Mouse (Mus musculus): ENCODE data around the gene Tmem126b. TPM values are rescaled to one million over a fixed set of nuclear protein-coding genes. Genes with fewer than 3 reads are reported as not detected.
A peak's percentile ranks its signal among the peaks of the same experiment; 100 is the strongest.

Gene Tmem126b
- polyA plus RNA-seq (2015; fragmentation: Nextera tagmentation; extraction: Ambion mirVana): 39.0 and 41.2 TPM in 2 replicates

GRCm38 (mm10) chr7:90475793-90476312 is at the start of gene Tmem126b:
Gene Tmem126b, minus strand, starts transcription at chr7:90476001.
- H3K27ac ChIP-seq: no peak within 1 kb of the TSS
- H3K36me3 ChIP-seq: no peaks in the 10 kb centered on the region; the same call in 1 of the 2 replicates
- peak within 1 kb of the TSS; percentile 89 for H3K4me2 ChIP-seq (replicated peaks)
- H3K9ac ChIP-seq: peak within 1 kb of the TSS; percentile 77
- H3K4me1 ChIP-seq: peaks cover 10% of the 10 kb centered on the region; the same call in 1 of the 2 replicates
- WGBS: 0% methylated on average over 36 of the region's 36 CpGs
- peak; percentile 100 for ATAC-seq (ENCODE audit: low FRiP score, low read depth)
- no peaks in the 10 kb centered on the region for H3K9me3 ChIP-seq
- H3K4me3 ChIP-seq: peak within 1 kb of the TSS; percentile 68
- H3K27me3 ChIP-seq: peaks cover 11% of the 10 kb centered on the region

GRCm38 (mm10) chr7:90512293-90512692 is 36.5 kb upstream of the Tmem126b start:
- no peak overlapping the region for H3K27ac ChIP-seq
- no peaks in the 10 kb centered on the region for H3K9me3 ChIP-seq
- H3K4me1 ChIP-seq: no peaks in the 10 kb centered on the region
- no peaks in the 10 kb centered on the region for H3K27me3 ChIP-seq
- no peak overlapping the region for H3K4me3 ChIP-seq
- no peak overlapping the region for H3K9ac ChIP-seq
- H3K36me3 ChIP-seq: no peaks in the 10 kb centered on the region
- ATAC-seq (ENCODE audit: low FRiP score, low read depth): no peak
- H3K4me2 ChIP-seq (replicated peaks): no peak overlapping the region

DNA sequence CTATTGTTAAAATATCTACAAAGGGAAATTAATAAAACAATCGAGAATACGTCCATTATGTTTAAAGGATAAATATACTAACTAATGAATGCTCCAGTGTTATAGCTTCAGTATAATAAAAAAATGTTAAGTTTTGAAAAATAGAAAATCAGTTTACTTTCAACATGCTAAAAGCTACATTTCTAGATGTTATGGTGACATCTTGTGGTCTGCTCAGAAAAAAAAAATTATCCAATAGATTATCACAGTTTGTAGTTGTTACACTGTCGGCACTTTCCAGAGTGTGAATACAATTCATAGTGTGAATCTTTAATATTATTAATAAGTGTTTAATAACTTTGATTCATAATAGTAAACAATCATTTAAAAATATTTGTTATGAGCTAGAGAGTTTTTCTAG is 32.3 kb upstream of the Tmem126b start:
- Histone ChIP-seq H3K4me2 (replicated peaks) (no peak overlapping the region), H3K9ac (no peak overlapping the region), H3K9me3 (no peaks in the 10 kb centered on the region), H3K27me3 (no peaks in the 10 kb centered on the region), H3K36me3 (no peaks in the 10 kb centered on the region), H3K27ac (no peak overlapping the region), H3K4me3 (no peak overlapping the region), H3K4me1 (no peaks in the 10 kb centered on the region)
- WGBS: 75% methylated on average over 3 of the region's 3 CpGs
- no peak for ATAC-seq (ENCODE audit: low FRiP score, low read depth)

DNA sequence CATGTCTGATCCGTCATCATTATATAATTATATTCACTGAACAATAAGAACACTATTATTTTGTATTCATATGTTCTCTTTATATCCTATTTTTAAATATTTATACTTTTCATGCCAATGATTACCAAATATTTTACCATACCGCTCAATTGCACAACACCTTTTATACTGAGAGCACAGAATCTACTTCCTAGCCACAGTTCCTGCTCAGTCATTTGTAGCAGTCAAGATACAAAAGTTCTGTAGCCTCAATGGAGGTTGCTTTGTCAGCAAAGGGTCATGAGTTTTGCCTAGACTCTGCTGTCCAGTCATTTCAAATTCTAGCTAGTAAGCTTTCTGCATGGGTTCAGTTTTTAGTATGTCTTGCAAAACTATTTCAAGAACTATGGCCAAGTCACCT is 6.8 kb upstream of the Tmem126b start:
- no peaks in the 10 kb centered on the region for H3K9me3 ChIP-seq
- H3K27me3 ChIP-seq: peaks cover 4% of the 10 kb centered on the region
- no peak overlapping the region for H3K9ac ChIP-seq
- no peak for ATAC-seq (ENCODE audit: low FRiP score, low read depth)
- no peak overlapping the region for H3K27ac ChIP-seq
- no peak overlapping the region for H3K4me2 ChIP-seq (replicated peaks)
- H3K36me3 ChIP-seq: no peaks in the 10 kb centered on the region
- WGBS: 91% methylated on average over 2 of the region's 2 CpGs
- no peak overlapping the region for H3K4me3 ChIP-seq
- no peaks in the 10 kb centered on the region for H3K4me1 ChIP-seq

- under 1% methylated on average over 32 of the region's 32 CpGs for WGBS
- peak within 1 kb of the TSS; percentile 89 for H3K4me2 ChIP-seq (replicated peaks)
- H3K9ac ChIP-seq: peak within 1 kb of the TSS; percentile 77
- no peak within 1 kb of the TSS for H3K27ac ChIP-seq
- H3K9me3 ChIP-seq: no peaks in the 10 kb centered on the region
- H3K4me3 ChIP-seq: peak within 1 kb of the TSS; percentile 68
- H3K4me1 ChIP-seq: peaks cover 10% of the 10 kb centered on the region; the same call in 1 of the 2 replicates
- no peak; the same call in 1 of the 2 replicates for ATAC-seq (ENCODE audit: low FRiP score, low read depth)
- H3K36me3 ChIP-seq: no peaks in the 10 kb centered on the region; the same call in 1 of the 2 replicates
- H3K27me3 ChIP-seq: peaks cover 11% of the 10 kb centered on the region
Observed at GRCm38 (mm10) chr7:90476313-90477245, 778 bp upstream of the Tmem126b start, which contains the start of gene Dlg2. Gene Dlg2, plus strand, starts transcription at chr7:90476672.

DNA sequence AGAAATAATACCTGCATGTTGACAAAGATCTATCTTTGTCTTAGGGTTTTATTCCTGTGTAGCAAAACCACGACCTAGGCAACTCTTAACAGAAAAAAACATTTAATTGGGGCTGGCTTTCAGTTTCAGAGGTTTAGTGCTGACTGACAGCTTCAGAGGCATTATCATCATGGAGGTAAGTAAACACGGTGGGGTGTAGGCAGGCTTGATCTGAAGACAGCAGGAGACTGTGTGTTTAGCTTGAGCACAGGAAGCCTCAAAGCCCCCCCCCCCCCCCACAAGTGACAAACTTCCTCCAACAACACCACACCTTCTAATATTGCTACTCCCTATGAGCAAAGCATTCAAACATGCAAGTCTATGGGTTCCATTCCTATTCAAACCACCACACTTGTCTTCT is 2.3 kb downstream of the Tmem126b start:
- Histone ChIP-seq H3K27ac (no peak overlapping the region), H3K27me3 (peaks cover 8% of the 10 kb centered on the region; the same call in 1 of the 2 replicates), H3K4me3 (no peak overlapping the region), H3K9ac (no peak overlapping the region), H3K4me2 (replicated peaks) (no peak overlapping the region), H3K9me3 (no peaks in the 10 kb centered on the region), H3K36me3 (peaks cover 18% of the 10 kb centered on the region), H3K4me1 (peaks cover 10% of the 10 kb centered on the region; the same call in 1 of the 2 replicates)
- ATAC-seq (ENCODE audit: low FRiP score, low read depth): no peak
- WGBS: 80% methylated on average over 2 of the region's 2 CpGs

DNA sequence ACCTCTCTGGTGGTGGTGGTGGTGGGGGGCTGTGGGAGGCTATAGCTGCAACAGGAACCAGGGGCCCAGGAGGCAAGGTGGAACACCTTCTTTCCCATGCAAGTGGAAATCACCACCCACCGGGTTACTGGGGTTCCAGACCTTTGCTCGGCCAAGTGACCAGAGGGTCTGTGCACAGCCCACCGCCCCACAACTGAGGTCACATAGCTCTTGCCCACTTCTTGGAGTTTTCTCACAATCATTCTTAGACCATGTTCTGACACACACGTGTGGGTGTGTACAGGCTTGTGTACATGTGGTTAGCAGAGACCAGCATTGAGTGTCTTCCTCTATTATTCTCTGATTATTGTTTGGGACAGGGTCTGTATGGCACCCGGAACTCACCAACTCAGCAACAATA is 14.4 kb downstream of the Tmem126b start:
- H3K4me3 ChIP-seq: no peak overlapping the region
- H3K9ac ChIP-seq: no peak overlapping the region
- H3K36me3 ChIP-seq: peaks cover 3% of the 10 kb centered on the region; the same call in 1 of the 2 replicates
- no peak overlapping the region for H3K27ac ChIP-seq
- WGBS: 82% methylated on average over 5 of the region's 5 CpGs
- no peaks in the 10 kb centered on the region for H3K9me3 ChIP-seq
- peaks cover 3% of the 10 kb centered on the region; the same call in 1 of the 2 replicates for H3K4me1 ChIP-seq
- H3K4me2 ChIP-seq (replicated peaks): no peak overlapping the region
- peaks cover 9% of the 10 kb centered on the region for H3K27me3 ChIP-seq
- ATAC-seq (ENCODE audit: low FRiP score, low read depth): no peak

GRCm38 (mm10) chr7:90460930-90461329 is 14.9 kb downstream of the Tmem126b start:
- no peaks in the 10 kb centered on the region for H3K9me3 ChIP-seq
- H3K4me2 ChIP-seq (replicated peaks): 0 out of 2 replicates have a peak overlapping the region, but pooled peaks have one; percentile 9
- no peaks in the 10 kb centered on the region for H3K36me3 ChIP-seq
- WGBS: 16% methylated on average over 14 of the region's 14 CpGs
- H3K4me1 ChIP-seq: peaks cover 8% of the 10 kb centered on the region
- no peak overlapping the region for H3K4me3 ChIP-seq
- no peak overlapping the region for H3K27ac ChIP-seq
- no peak for ATAC-seq (ENCODE audit: low FRiP score, low read depth)
- H3K9ac ChIP-seq: no peak overlapping the region
- H3K27me3 ChIP-seq: peaks cover 9% of the 10 kb centered on the region

GRCm38 (mm10) chr7:90460330-90460729 is 15.5 kb downstream of the Tmem126b start:
- Histone ChIP-seq H3K9me3 (no peaks in the 10 kb centered on the region), H3K4me1 (peaks cover 12% of the 10 kb centered on the region), H3K9ac (no peak overlapping the region), H3K4me2 (replicated peaks) (no peak overlapping the region), H3K4me3 (no peak overlapping the region), H3K36me3 (no peaks in the 10 kb centered on the region), H3K27me3 (peaks cover 9% of the 10 kb centered on the region), H3K27ac (no peak overlapping the region)
- ATAC-seq (ENCODE audit: low FRiP score, low read depth): no peak
- 45% methylated on average over 10 of the region's 10 CpGs for WGBS

GRCm38 (mm10) chr7:90457517-90457916 is 18.3 kb downstream of the Tmem126b start:
- H3K27ac ChIP-seq: peak overlapping the region; percentile 92
- H3K9me3 ChIP-seq: no peaks in the 10 kb centered on the region
- peak overlapping the region; percentile 83 for H3K9ac ChIP-seq
- H3K4me2 ChIP-seq (replicated peaks): peak overlapping the region; percentile 70
- H3K4me1 ChIP-seq: peaks cover 12% of the 10 kb centered on the region
- H3K4me3 ChIP-seq: peak overlapping the region; percentile 75
- H3K27me3 ChIP-seq: peaks cover 9% of the 10 kb centered on the region
- ATAC-seq (ENCODE audit: low FRiP score, low read depth): peak; percentile 66
- WGBS: 8% methylated on average over 10 of the region's 10 CpGs
- H3K36me3 ChIP-seq: peaks cover 16% of the 10 kb centered on the region

DNA sequence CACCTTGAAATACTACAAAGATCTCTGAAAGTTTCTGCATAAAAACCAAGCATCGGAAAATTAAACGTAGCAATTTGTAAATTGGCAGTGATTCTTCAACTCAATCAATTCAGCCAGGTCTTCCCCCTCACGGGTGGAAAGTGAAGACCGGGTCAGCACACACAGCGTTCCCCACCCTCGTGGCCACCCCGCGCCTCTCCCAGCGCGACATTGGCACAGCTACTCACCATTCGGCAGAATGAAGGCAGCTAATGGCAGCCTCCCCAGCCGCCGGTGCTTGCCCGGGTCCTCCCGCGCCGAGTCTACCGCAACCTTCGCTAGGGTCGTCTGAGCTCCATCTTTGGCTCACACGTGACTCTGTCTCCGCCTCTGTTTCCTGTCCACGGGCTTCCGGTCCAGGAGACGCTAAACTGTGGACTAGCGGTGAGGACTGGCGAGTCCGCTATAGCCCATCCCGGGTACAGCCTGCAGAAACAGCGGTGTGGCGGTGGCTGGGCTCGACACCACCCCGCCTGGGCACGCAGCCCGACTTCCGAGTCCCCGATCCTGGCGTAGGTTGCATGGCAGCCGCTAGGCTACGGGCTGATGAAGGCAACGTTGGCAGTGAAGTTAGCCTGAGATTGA is 18.8 kb downstream of the Tmem126b start, which contains the start of gene Tmem126a:
Gene Tmem126a (minus strand): TSS at position 385 of the 624 bp plus-strand sequence.
- under 1% methylated on average over 41 of the region's 41 CpGs for WGBS

More for the DNA sequence above, 18.8 kb downstream of the Tmem126b start, which contains the start of gene Tmem126a:
- peak within 1 kb of the TSS; percentile 75 for H3K4me3 ChIP-seq
- peaks cover 16% of the 10 kb centered on the region for H3K36me3 ChIP-seq
- peaks cover 9% of the 10 kb centered on the region for H3K27me3 ChIP-seq
- peak within 1 kb of the TSS; percentile 92 for H3K27ac ChIP-seq
- peak within 1 kb of the TSS; percentile 83 for H3K9ac ChIP-seq
- peak; percentile 96 for ATAC-seq (ENCODE audit: low FRiP score, low read depth)
- H3K4me2 ChIP-seq (replicated peaks): peak within 1 kb of the TSS; percentile 70
- H3K9me3 ChIP-seq: no peaks in the 10 kb centered on the region
- peaks cover 12% of the 10 kb centered on the region for H3K4me1 ChIP-seq

Data from limb, embryonic 13.5 days (tissue).